Mouse (Mus musculus) kidney, postnatal 36 days (tissue): ENCODE results near the gene Gm26620.

Source experiments
- DNase-seq, 2 experiments: peaks; one replicate each; pipeline ENCODE4 v3.0.0; 2021 to 2022; ENCODE audit warnings: mixed read lengths in 2 of 2

Gm26620 gene

DNA sequence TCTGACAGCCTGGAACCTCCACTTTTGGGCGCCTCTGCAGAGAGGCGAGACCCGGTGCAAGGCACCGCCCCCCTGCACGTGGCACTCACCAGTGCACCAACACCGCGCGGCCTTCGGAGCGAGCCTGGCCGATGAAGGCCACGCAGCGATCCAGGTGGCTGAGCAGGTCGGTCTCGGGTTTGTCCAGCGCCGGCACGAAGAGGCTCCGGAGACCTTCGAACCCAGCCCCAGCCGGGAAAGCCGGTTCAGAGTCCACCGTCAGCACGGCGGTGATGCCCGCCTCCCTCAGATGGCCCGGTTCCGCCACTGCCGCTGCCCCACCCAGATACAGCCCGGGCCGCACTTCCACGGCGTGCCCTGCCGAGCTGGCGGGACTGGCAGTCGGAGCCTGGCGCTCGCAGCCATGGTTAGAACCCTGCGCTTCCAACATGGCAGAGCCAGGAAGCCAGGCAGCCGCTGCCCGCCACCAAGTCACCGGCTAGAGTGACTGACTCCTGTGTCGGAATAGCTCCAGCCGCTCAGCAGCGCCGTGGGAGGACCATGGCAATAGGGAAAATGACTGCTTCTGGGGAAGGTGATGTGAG is at the start of gene Gm26620, which contains the start of gene Dusp12:
Gene Gm26620 (plus strand): TSS at position 88 of the 584 bp plus-strand sequence.
Gene Dusp12 (minus strand): TSS at position 563 of the 584 bp plus-strand sequence.
- peak; percentile 90 to 91 for DNase-seq

- peak in 1 of 2 experiments; percentile 23 for DNase-seq
Observed at GRCm38 (mm10) chr1:170839685-170840084, 45.2 kb upstream of the Gm26620 start.

DNA sequence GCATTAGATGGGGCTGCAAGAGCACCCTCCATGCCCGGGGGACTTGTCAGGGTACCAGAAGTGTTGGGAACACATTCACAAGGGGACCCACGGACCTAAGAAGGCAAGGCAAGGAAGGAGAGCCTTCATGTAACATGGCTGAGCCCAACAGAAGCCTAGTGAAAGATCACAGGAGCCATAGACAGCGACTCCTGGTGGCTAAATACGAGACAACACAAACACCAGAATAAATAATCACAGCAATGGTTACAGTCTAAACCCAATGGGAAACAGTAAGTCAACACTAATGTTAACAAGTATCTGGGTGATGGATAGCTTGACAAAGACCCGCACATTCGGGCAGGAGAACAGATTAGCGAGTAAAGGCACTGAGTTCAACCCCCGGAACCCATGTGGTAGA is 40.5 kb upstream of the Gm26620 start:
- DNase-seq: peak in 1 of 2 experiments; percentile 43

GRCm38 (mm10) chr1:170845448-170846307 is 39.2 kb upstream of the Gm26620 start:
- no peak for DNase-seq

DNA sequence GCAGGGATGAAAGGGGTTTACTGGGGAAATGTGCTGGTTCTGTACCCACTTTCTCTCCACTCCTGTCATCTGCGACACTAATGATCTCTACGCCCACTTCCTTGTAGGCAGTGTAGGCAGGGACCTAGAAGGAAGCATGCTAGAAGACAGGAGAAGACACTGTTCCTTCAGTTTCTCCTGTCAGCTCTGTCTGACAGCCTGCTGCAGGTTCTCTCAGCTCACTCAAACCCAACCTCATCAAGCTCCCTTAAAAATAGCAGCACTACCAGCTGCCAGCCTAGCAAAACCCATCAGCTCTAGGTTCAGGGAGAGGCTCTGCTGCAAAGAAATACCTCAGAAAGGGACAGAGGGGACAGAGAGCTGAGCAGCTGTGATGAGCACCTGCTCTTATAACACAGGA is 34.9 kb upstream of the Gm26620 start:
- no peak for DNase-seq

DNA sequence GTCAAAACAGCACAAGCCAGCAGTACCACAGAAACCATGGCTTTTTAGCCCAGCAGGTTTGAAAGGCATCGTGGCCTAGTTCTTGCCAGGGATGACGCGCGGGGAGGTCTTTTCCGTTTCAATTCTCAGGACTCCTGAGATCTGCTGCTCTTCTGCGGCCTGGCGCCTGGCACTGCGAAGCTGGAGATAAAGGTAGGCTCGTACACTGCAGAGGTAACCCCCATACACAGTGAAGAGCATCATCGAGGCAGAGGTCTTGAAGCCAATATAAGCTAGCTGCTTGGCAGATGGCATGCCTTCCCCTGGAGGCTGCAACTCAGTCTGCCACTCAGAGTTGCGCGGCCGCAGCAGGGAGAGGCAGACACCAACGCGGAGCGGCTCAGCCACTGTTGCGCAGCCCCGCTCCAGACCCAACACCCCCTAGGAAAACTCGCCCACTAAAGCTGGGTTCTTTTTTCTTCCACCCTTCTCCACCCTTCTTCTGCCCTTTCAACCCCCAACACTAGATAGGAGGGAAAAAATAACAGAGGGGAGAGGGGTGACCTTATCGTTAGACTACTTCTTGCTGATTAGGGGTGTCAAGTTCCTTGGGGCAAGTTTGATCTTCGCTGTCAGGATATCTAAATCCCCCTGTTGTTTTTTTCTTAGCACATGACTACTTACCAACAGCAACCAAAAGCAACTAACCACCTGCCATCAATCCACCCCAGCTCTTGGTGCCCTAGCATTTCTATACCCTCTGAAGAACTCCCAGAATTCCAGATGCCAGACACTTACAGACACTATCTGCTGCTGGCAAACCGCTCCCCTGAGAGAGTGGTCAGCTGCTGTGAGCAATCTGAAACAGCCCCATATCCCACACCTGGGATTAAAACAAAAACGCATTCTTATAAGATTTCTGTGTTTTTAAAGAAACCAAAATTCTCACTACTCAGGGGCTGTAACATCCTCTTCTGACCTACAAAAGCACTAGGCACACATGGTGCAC is 33.9 kb upstream of the Gm26620 start:
- no peak for DNase-seq

DNA sequence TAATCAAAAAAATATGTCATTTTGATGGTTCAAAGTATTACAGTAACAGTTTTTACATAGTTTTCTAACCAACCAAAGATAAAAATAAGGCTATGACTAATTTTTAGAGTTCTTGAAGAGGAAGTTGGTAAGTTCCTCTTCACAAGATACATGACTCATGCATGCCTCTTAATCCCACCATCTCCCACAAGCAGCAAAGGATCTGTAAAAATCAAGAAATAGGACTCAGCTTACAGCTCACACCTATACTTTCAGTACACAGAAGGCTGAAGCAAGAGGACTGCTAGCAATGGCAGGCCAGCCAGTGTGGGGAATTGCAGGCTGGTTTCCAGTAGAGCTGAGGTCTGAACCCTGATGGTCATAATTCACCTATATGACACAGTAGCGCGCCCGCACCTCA is 31.3 kb upstream of the Gm26620 start:
- no peak for DNase-seq

GRCm38 (mm10) chr1:170855056-170855760 is 29.7 kb upstream of the Gm26620 start:
- DNase-seq: no peak

GRCm38 (mm10) chr1:170857369-170857768 is 27.5 kb upstream of the Gm26620 start:
- no peak for DNase-seq

DNA sequence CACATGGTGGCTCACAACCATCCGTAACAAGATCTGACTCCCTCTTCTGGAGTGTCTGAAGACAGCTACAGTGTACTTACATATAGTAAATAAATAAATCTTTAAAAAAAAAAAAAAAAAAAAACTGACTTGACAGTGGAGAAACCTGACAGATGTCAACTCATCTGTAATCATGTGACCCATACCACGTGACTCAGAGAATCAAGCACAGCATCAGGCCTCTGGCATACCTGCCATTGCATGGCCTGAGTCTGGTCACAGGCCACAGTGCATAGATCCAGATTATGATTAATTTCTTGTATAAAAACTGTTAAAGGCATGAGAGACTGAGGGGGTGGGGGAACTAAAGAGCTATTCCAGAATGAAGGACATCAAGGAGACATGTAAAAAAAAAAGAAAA is 26.0 kb upstream of the Gm26620 start:
- DNase-seq: no peak

- no peak for DNase-seq
Observed at GRCm38 (mm10) chr1:170861671-170862434, 23.0 kb upstream of the Gm26620 start.

DNA sequence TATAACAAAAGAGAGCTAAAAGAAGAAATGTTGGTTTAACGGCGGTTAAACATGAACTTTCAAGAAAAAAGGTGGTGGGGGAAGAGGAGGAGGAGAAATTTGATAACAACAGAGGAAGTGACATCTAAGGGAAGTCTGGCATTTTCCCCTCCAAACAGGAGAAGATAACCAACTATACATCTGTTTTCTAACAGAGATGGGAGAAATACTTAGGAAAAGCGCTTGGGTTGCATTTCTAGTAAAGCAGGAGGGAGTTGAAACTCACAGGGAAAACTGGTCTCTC is 22.5 kb upstream of the Gm26620 start:
- no peak for DNase-seq

- no peak for DNase-seq
Observed at GRCm38 (mm10) chr1:170863033-170863432, 21.8 kb upstream of the Gm26620 start.

- DNase-seq: no peak
Observed at GRCm38 (mm10) chr1:170864234-170864633, 20.6 kb upstream of the Gm26620 start.

- DNase-seq: peak; percentile 15 to 38
Observed at GRCm38 (mm10) chr1:170864754-170865153, 20.1 kb upstream of the Gm26620 start.

DNA sequence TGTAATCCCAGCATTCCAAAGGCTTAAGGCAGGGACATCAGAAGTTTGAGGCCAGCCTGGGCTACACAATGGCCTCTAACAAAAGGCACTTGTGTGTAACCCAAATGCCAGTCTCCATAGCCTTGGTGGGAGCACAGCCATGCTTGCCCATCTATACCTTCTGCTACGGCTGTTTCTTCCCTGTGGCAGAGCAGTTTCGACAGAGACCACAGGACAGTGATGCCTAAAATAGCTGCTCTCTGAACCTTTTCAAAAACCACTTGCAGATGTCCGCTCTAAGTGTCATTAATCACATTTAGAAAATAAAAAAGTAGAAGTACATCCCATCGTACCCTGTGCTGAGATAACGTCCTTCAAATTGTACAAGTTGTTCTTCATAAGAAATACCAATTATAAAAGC is 19.5 kb upstream of the Gm26620 start:
- no peak for DNase-seq

DNA sequence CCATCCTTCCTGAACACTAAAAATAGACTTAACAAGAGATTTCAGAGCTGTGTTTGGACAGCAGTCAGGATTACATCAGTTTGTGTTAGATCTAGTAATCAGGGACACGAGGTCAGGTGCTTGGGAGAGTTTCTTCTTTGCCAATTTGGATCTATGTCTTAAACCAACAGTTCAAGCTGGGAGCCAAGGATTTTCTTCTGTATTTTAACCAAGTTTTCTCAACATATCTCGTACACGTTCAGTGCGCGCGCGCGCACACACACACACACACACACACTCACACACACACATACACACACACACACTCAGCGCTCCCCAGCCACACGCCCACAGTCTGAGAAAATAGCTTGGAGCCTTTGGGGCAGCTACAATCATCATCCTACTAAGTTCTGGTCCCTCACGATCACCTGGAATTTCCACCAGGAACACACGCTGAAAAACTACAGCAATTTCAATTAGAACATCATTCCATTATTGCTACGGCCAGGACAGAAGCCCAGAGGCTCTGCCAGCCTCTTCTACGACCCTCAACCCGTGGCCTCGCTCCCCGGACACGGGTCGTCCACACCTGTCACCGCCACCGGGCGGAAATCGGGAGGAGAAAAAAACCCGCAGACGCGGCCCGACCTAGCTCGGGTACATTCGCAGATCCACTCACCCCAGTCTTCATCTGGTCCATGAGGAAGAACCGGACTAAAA is 17.7 kb upstream of the Gm26620 start:
- peak in 1 of 2 experiments; percentile 22 for DNase-seq

DNA sequence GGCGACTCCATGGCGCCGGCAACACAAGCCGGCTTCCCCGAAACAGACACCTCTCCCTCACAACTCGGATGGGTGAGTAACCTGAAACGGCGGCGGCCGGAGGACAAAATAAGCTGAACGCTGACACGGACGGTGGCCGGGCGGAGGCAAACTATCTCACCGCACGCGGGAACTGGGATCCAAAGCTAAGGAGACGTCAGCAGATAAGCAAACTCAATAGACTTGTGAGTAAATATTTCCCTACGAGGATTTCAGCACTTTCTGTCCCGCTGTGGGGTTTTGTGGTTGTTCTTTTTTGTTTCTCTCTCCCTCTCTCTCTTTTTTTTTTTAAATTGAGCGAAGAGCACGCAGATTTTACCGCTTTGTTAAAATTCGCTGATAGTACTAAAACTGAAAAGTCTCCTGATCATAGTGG is 17.2 kb upstream of the Gm26620 start, which contains the start of gene Atf6:
Gene Atf6 (minus strand): TSS at position 81 of the 415 bp plus-strand sequence.
- peak; percentile 96 to 97 for DNase-seq

- DNase-seq: peak; percentile 81 to 85
Observed at GRCm38 (mm10) chr1:170868107-170868904, 16.6 kb upstream of the Gm26620 start.

GRCm38 (mm10) chr1:170868905-170869283 is 16.0 kb upstream of the Gm26620 start:
- no peak for DNase-seq
